Mouse (Mus musculus): ENCODE measurements around the gene Mrpl23. TPM values are rescaled to one million over a fixed set of nuclear protein-coding genes. Genes with fewer than 3 reads are reported as not detected.

Gene Mrpl23
- polyA plus RNA-seq, 1 experiment from 2014 or later = 16.6 TPM

DNA sequence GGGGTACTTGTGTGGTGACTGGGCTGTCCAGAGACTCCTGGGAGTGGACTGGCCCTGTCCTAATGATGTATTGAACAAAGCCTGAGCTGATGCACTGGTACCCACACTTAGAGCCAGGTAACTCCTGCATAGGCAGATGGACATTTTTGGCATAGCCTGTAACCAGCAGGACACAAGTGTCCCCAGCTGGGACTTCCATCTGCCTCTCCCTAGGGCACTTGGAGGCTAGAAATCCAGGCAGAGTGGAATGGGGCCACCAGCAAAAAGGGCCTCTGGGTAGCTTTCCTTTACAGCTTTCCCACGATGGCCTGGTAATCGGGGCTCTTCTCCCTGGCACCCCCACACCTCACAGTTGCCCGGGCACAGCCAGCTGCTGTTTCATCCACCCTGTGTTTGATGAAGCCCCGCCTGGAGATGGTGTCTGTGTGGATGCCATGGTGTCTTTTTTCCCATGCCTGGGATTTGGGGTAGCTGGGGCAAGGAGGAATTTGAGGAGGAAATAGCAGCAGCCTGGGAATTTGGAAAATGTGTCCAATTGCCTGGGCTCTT, 29.4 kb downstream of the Mrpl23 start:
- ATAC-seq (ENCODE audit: low FRiP score) (no peak), DNase-seq (ENCODE audit: low spot score, missing footprints) (no peak)
- Histone ChIP-seq H3K4me2 (no peak overlapping the region), H3K4me1 (ENCODE audit: control insufficient read depth, insufficient read depth, low read length) (peaks cover 24% of the 10 kb centered on the region), H3K9ac (ENCODE audit: low read length) (no peak overlapping the region), H3K36me3 (ENCODE audit: control insufficient read depth, insufficient read depth, low read length) (no peaks in the 10 kb centered on the region), H3K27ac (ENCODE audit: low read depth, low read length) (no peak overlapping the region), H3K27me3 (ENCODE audit: control insufficient read depth, insufficient read depth, low read length) (no peaks in the 10 kb centered on the region), H3K9me3 (ENCODE audit: control insufficient read depth, low read length) (no peaks in the 10 kb centered on the region), H3K4me3 (ENCODE audit: low read depth, low read length) (no peak overlapping the region)
- 73% methylated on average over 4 of the region's 4 CpGs for WGBS

- ATAC-seq (ENCODE audit: low FRiP score) = 0 out of 2 replicates have a peak, but pooled peaks have one; percentile 35
- H3K36me3 ChIP-seq (ENCODE audit: control insufficient read depth, insufficient read depth, low read length) = no peaks in the 10 kb centered on the region
- WGBS = 33% methylated on average over 6 of the region's 6 CpGs
Measured at GRCm38 (mm10) chr7:142563168-142563567, 30.7 kb downstream of the Mrpl23 start.

GRCm38 (mm10) chr7:142564955-142565643, 32.6 kb downstream of the Mrpl23 start:
- no peak overlapping the region for H3K27ac ChIP-seq (ENCODE audit: low read depth, low read length)
- no peak overlapping the region for H3K4me3 ChIP-seq (ENCODE audit: low read depth, low read length)
- ATAC-seq (ENCODE audit: low FRiP score) (no peak), DNase-seq (ENCODE audit: low spot score, missing footprints) (peak; percentile 54)
- no peak overlapping the region for H3K9ac ChIP-seq (ENCODE audit: low read length)
- peaks cover 19% of the 10 kb centered on the region for H3K4me1 ChIP-seq (ENCODE audit: control insufficient read depth, insufficient read depth, low read length)
- 66% methylated on average over 11 of the region's 11 CpGs for WGBS
- no peaks in the 10 kb centered on the region for H3K9me3 ChIP-seq (ENCODE audit: control insufficient read depth, low read length)
- no peaks in the 10 kb centered on the region for H3K36me3 ChIP-seq (ENCODE audit: control insufficient read depth, insufficient read depth, low read length)
- no peak overlapping the region for H3K4me2 ChIP-seq
- H3K27me3 ChIP-seq (ENCODE audit: control insufficient read depth, insufficient read depth, low read length) = no peaks in the 10 kb centered on the region

More at GRCm38 (mm10) chr7:142563168-142563567, 30.7 kb downstream of the Mrpl23 start:
- Histone ChIP-seq H3K4me1 (ENCODE audit: control insufficient read depth, insufficient read depth, low read length) (peaks cover 19% of the 10 kb centered on the region), H3K27ac (ENCODE audit: low read depth, low read length) (no peak overlapping the region), H3K4me3 (ENCODE audit: low read depth, low read length) (no peak overlapping the region), H3K9ac (ENCODE audit: low read length) (no peak overlapping the region), H3K9me3 (ENCODE audit: control insufficient read depth, low read length) (no peaks in the 10 kb centered on the region), H3K27me3 (ENCODE audit: control insufficient read depth, insufficient read depth, low read length) (no peaks in the 10 kb centered on the region), H3K4me2 (no peak overlapping the region)
- peak; percentile 80 for DNase-seq (ENCODE audit: low spot score, missing footprints)

DNA sequence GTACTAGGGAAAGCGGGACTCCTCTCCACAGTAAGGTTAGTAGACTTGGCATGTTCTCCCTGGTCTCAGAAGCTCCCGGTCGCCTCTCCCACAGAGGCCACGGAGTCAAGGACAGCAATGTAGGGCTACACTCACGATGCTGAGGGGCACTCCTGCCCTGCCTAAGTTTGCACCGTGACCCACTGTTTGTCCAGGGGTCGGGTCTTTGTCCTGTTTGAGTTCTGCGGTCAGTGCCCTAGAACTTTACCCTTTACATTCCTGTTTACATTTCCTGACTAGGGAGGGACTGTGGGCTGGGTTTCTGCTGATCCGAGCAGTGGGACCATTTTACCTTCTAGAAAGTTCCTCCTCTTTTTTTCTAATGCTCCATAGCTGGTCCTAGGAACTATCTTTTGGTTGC, 34.0 kb downstream of the Mrpl23 start:
- WGBS = 82% methylated on average over 9 of the region's 9 CpGs
- no peak overlapping the region for H3K4me3 ChIP-seq (ENCODE audit: low read depth, low read length)
- H3K27ac ChIP-seq (ENCODE audit: low read depth, low read length) = no peak overlapping the region
- DNase-seq (ENCODE audit: low spot score, missing footprints) (no peak), ATAC-seq (ENCODE audit: low FRiP score) (no peak)
- no peak overlapping the region for H3K9ac ChIP-seq (ENCODE audit: low read length)
- no peak overlapping the region for H3K4me2 ChIP-seq
- no peaks in the 10 kb centered on the region for H3K27me3 ChIP-seq (ENCODE audit: control insufficient read depth, insufficient read depth, low read length)
- H3K4me1 ChIP-seq (ENCODE audit: control insufficient read depth, insufficient read depth, low read length) = peaks cover 12% of the 10 kb centered on the region
- H3K9me3 ChIP-seq (ENCODE audit: control insufficient read depth, low read length) = no peaks in the 10 kb centered on the region
- no peaks in the 10 kb centered on the region for H3K36me3 ChIP-seq (ENCODE audit: control insufficient read depth, insufficient read depth, low read length)

DNA sequence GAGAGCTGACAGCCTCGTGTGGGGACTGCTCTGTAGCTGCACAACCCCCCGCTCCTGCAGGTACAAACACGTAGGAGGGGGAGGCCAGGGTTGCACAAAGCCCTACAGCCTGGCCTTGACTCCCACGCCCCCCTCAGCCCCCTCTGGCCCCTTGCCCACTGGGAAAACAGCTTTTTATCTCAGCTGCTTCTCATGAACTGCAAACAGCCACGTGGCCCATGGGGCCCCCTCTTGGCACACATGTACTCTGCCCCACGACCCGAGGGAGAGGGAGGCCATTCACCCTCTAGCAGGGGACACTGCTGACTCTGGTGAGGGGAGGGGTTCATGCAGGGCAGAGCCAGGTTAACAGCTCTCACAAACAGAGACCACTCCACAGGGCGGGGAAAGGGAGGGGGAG, 36.5 kb downstream of the Mrpl23 start:
- no peak overlapping the region for H3K27ac ChIP-seq (ENCODE audit: low read depth, low read length)
- no peaks in the 10 kb centered on the region for H3K27me3 ChIP-seq (ENCODE audit: control insufficient read depth, insufficient read depth, low read length)
- H3K36me3 ChIP-seq (ENCODE audit: control insufficient read depth, insufficient read depth, low read length) = no peaks in the 10 kb centered on the region
- no peak overlapping the region for H3K9ac ChIP-seq (ENCODE audit: low read length)
- H3K9me3 ChIP-seq (ENCODE audit: control insufficient read depth, low read length) = no peaks in the 10 kb centered on the region
- ATAC-seq (ENCODE audit: low FRiP score) = no peak
- no peak overlapping the region for H3K4me2 ChIP-seq
- WGBS = 73% methylated on average over 8 of the region's 8 CpGs
- no peak for DNase-seq (ENCODE audit: low spot score, missing footprints)
- no peak overlapping the region for H3K4me3 ChIP-seq (ENCODE audit: low read depth, low read length)
- H3K4me1 ChIP-seq (ENCODE audit: control insufficient read depth, insufficient read depth, low read length) = peaks cover 3% of the 10 kb centered on the region; the same call in 1 of the 2 replicates

DNA sequence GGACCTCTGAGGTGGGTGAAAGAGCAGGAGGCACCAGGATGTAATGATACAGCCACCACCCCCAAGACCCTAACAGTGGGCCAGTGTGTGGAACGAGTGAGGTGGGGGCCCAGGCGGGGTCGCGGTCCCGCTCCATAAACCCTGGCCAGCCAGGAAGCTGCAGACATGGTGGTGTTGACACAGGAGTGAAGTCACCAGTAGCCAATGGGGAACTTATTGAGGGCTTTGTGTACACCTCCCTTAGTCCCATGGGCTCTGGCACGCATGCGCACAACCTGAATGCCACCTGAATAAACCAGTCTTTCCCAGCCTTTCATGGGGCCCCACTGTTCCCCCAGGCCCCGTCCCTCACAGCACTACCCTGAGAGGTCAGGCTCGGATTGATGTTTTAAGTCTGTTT, 38.1 kb downstream of the Mrpl23 start:
- no peak overlapping the region for H3K4me2 ChIP-seq
- 83% methylated on average over 9 of the region's 9 CpGs for WGBS
- no peak overlapping the region for H3K9ac ChIP-seq (ENCODE audit: low read length)
- peaks cover 3% of the 10 kb centered on the region; the same call in 1 of the 2 replicates for H3K4me1 ChIP-seq (ENCODE audit: control insufficient read depth, insufficient read depth, low read length)
- H3K27ac ChIP-seq (ENCODE audit: low read depth, low read length) = no peak overlapping the region
- H3K4me3 ChIP-seq (ENCODE audit: low read depth, low read length) = no peak overlapping the region
- no peaks in the 10 kb centered on the region for H3K27me3 ChIP-seq (ENCODE audit: control insufficient read depth, insufficient read depth, low read length)
- 0 out of 2 replicates have a peak, but pooled peaks have one; percentile 38 for ATAC-seq (ENCODE audit: low FRiP score)
- no peaks in the 10 kb centered on the region for H3K9me3 ChIP-seq (ENCODE audit: control insufficient read depth, low read length)
- H3K36me3 ChIP-seq (ENCODE audit: control insufficient read depth, insufficient read depth, low read length) = no peaks in the 10 kb centered on the region
- DNase-seq (ENCODE audit: low spot score, missing footprints) = no peak

DNA sequence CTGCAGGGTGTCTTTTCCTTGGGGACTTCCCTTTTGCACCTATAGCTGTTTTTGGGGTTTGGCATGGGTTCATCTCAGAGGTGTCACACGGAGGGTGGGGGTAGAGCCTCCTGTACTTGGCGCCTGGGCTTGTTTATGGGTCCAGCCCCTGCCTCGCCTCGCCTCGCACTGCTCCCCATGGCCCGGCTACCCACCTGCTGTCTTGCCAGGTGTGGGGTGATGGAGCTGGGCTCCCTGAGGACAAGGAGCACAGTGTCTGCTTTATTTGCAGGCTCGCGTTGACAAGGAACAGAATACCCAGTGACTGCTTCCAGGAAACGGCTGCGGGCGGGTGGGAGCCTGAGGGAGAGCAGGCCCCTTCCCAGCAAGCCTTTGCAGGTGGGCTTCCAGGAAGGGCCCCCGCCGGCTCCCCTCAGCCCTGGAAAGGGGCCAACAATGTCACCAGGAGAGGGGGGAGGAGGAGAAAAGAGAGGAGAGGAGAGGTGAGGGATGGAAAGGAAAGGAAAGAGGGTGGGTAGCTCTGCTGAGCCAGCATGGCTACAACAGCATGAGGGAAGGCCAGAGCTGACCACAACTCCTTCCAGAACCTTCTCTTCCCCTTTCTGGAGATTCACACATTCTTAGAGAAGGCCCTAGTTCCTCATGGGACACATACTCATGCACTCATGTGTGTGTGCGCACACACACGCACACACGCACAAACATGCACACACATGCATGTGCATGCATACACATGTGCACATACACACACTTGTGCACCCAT, 39.2 kb downstream of the Mrpl23 start:
- Histone ChIP-seq H3K4me2 (no peak overlapping the region), H3K4me1 (ENCODE audit: control insufficient read depth, insufficient read depth, low read length) (peaks cover 3% of the 10 kb centered on the region; the same call in 1 of the 2 replicates)
- WGBS = 82% methylated on average over 16 of the region's 16 CpGs

GRCm38 (mm10) chr7:142572343-142572742, 39.9 kb downstream of the Mrpl23 start:
- Histone ChIP-seq H3K36me3 (ENCODE audit: control insufficient read depth, insufficient read depth, low read length) (no peaks in the 10 kb centered on the region), H3K27ac (ENCODE audit: low read depth, low read length) (no peak overlapping the region), H3K9ac (ENCODE audit: low read length) (no peak overlapping the region), H3K4me1 (ENCODE audit: control insufficient read depth, insufficient read depth, low read length) (peaks cover 3% of the 10 kb centered on the region; the same call in 1 of the 2 replicates), H3K4me3 (ENCODE audit: low read depth, low read length) (no peak overlapping the region), H3K4me2 (no peak overlapping the region), H3K27me3 (ENCODE audit: control insufficient read depth, insufficient read depth, low read length) (no peaks in the 10 kb centered on the region), H3K9me3 (ENCODE audit: control insufficient read depth, low read length) (no peaks in the 10 kb centered on the region)
- no peak for DNase-seq (ENCODE audit: low spot score, missing footprints)
- ATAC-seq (ENCODE audit: low FRiP score) = no peak
- WGBS = 66% methylated on average over 7 of the region's 7 CpGs

More for the DNA sequence above, 39.2 kb downstream of the Mrpl23 start:
- no peaks in the 10 kb centered on the region for H3K27me3 ChIP-seq (ENCODE audit: control insufficient read depth, insufficient read depth, low read length)
- DNase-seq (ENCODE audit: low spot score, missing footprints) (peak; percentile 70), ATAC-seq (ENCODE audit: low FRiP score) (no peak)
- H3K27ac ChIP-seq (ENCODE audit: low read depth, low read length) = no peak overlapping the region
- H3K4me3 ChIP-seq (ENCODE audit: low read depth, low read length) = no peak overlapping the region
- H3K9ac ChIP-seq (ENCODE audit: low read length) = no peak overlapping the region
- no peaks in the 10 kb centered on the region for H3K36me3 ChIP-seq (ENCODE audit: control insufficient read depth, insufficient read depth, low read length)
- H3K9me3 ChIP-seq (ENCODE audit: control insufficient read depth, low read length) = no peaks in the 10 kb centered on the region

DNA sequence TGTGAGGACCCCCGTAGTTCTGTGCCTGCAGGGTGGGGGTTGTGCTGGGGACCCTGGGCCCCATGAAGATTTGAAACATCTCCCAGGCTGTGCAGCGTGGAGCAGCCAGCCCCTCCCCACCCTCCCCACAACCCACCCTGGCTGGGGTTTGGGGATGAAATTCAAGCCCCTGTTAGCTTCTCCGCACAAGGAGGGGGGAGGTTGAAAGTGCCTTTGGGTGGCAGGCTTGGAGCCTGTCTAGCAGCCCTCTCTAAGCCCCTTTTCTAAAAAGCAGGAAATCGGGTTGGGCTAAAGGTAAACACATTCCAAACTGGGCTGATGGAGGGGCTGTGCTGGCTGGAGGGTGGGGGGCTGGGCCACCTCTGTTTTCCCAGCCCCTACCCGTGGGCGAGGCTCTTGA, 40.5 kb downstream of the Mrpl23 start:
- ATAC-seq (ENCODE audit: low FRiP score) (no peak), DNase-seq (ENCODE audit: low spot score, missing footprints) (no peak)
- H3K36me3 ChIP-seq (ENCODE audit: control insufficient read depth, insufficient read depth, low read length) = no peaks in the 10 kb centered on the region
- H3K4me1 ChIP-seq (ENCODE audit: control insufficient read depth, insufficient read depth, low read length) = peaks cover 3% of the 10 kb centered on the region; the same call in 1 of the 2 replicates
- no peak overlapping the region for H3K9ac ChIP-seq (ENCODE audit: low read length)
- no peaks in the 10 kb centered on the region for H3K27me3 ChIP-seq (ENCODE audit: control insufficient read depth, insufficient read depth, low read length)
- H3K4me2 ChIP-seq = no peak overlapping the region
- H3K4me3 ChIP-seq (ENCODE audit: low read depth, low read length) = no peak overlapping the region
- no peaks in the 10 kb centered on the region for H3K9me3 ChIP-seq (ENCODE audit: control insufficient read depth, low read length)
- no peak overlapping the region for H3K27ac ChIP-seq (ENCODE audit: low read depth, low read length)
- 45% methylated on average over 6 of the region's 6 CpGs for WGBS

Measured in midbrain, embryonic 11.5 days (tissue).